13 mouse cellular contexts compared by ENCODE assay signal in genomic region chr19:23037499-23037898, GRCm38 (mm10).
"Had no signal": no experiment of that assay in that cellular context is flagged by ENCODE, and none has a peak within 500 bp of the region (broad histone marks: within the 10 kb centered on the region; RNA-seq: fewer than 3 reads in every experiment).

No protein-coding gene starts in this region.

- H3K4me1 ChIP-seq: midbrain, embryonic 10.5 days; neural tube, embryonic 15.5 days had no signal

- H3K4me2 ChIP-seq: limb, embryonic 12.5 days; neural tube, embryonic 15.5 days had no signal

- H3K36me3 ChIP-seq: limb, embryonic 12.5 days; midbrain, embryonic 10.5 days; neural tube, embryonic 15.5 days had no signal

- H3K27ac ChIP-seq: limb, embryonic 12.5 days; liver, embryonic 14.5 days; midbrain, embryonic 10.5 days; neural tube, embryonic 15.5 days had no signal

- H3K4me3 ChIP-seq: limb, embryonic 12.5 days; midbrain, embryonic 10.5 days; myocyte; neural tube, embryonic 15.5 days had no signal

- DNase-seq: kidney, postnatal 10 days; kidney, postnatal 4 days; liver; lung, adult 2 months; lung, postnatal 36 days; midbrain, embryonic 14.5 days; right cerebral cortex, adult 18-20 months had no signal

- H3K9me3 ChIP-seq: midbrain, embryonic 10.5 days; neural tube, embryonic 15.5 days had no signal

- ATAC-seq: lung, postnatal 0 days had no signal

- H3K27me3 ChIP-seq: neural tube, embryonic 15.5 days had no signal

- H3K9ac ChIP-seq: liver, embryonic 14.5 days; neural tube, embryonic 15.5 days had no signal
